Mouse (Mus musculus) kidney, postnatal 25 days (tissue): Measurements from ENCODE around the gene Pdik1l.

ENCODE experiments used
- DNase-seq, 2 experiments: peaks; one replicate each; pipeline ENCODE4 v3.0.0; 2021; ENCODE audit warnings: mixed read lengths in 2 of 2

Gene Pdik1l

DNA sequence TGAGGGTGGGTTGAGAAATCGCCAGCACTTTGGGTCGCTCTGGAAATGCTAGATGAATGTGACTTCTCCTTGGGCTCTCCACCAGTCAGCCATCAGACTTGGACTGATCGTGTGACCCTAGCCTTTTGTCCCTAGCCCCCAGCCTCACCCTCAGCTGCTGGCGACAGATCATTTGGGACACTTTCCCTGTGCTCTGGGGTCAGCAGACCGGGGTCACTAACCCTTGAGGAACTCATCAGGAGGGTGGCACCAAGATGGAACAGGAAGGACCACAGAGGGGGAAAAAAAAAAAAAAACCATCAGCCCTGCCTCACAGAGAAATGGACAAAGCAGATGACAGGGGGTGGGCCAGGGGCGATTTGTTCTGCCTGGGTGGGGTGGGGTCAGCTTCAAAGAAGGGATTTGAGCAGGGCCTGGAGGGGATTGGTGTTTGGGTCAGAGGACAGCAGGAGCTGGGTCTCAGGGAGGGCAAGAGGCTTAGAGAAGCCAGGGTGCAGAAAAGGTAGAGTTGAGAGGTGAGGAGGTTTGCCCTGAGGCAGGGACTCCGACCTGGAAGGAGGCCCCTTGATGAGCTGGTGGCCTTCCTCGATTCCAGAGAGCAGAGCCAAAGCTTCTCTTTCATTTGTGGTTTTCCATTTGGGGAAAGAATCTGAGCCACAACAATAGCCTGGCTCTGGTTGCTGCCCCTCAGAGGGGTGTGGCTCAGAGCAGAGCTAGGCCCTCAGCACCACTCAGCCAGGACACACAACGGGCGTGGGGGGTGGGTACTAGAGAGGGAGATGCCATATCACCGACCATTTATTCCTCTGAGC lies 30.3 kb downstream of the Pdik1l start:
- DNase-seq, result peak; percentile 26 to 58

DNA sequence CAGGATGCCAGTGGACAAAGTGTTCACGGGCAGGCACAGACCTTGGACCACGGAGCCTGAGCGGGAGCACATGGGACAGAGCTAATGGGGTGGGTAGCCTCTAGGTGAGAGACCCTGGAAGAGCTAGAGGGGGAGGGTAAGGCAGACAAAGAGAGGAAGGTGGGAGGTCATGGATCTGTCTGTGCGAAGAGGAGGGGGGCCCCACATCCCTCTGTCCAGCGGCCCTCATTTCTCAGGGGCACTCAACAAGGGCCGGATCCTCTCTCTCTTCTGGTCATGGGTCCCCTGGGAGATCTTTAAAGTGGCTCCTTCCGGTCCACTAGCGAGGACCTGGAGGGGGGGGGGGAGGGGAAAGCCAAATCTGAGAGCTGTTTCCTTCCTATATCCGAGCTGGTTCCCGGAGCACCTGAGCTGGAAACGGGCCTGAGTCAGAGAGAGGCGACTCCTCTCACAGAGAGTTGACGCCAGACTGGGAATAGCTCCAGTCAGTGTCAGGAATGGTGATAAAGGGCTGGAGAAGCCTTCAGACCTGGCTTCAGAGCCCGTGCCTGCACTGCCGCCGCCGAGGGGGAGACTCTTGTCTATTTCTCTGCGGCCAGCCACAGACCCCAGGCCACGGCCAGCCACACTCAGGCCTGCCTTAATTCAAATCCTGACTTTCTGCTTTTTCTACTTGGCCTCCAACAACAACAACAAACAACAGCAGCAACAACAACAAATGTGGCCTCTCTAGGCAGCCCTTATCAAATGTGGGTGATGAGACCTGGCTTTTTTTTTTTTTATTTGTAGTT lies 31.1 kb downstream of the Pdik1l start:
- DNase-seq, result peak; percentile 70 to 83

DNA sequence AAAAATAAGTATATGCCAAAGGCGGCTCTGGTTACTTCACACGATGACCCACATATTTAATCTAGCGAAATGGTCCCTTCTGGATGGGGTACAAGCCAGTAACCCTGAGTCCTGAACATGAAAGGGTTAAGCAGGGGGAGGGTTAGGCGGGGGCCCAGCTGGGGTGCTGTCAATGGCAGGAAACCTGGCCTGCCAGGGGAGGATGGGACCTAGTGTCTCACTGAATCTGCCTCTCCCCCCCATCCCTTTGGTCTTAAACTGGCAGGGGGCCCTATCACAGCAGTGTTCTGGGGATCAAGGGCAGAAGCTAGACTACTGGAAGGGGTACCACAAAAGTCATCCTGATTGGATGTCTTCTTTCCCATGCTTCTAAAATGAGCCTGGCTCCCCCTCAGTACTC lies 31.8 kb downstream of the Pdik1l start:
- peak; percentile 45 to 77 for DNase-seq

- no peak for DNase-seq
Observed at GRCm38 (mm10) chr4:134254835-134255234, 32.9 kb downstream of the Pdik1l start.

GRCm38 (mm10) chr4:134253722-134254324 lies 33.9 kb downstream of the Pdik1l start, which contains the start of gene Grrp1:
Grrp1 (minus strand) TSS chr4:134254106.
- peak; percentile 49 to 72 for DNase-seq

DNA sequence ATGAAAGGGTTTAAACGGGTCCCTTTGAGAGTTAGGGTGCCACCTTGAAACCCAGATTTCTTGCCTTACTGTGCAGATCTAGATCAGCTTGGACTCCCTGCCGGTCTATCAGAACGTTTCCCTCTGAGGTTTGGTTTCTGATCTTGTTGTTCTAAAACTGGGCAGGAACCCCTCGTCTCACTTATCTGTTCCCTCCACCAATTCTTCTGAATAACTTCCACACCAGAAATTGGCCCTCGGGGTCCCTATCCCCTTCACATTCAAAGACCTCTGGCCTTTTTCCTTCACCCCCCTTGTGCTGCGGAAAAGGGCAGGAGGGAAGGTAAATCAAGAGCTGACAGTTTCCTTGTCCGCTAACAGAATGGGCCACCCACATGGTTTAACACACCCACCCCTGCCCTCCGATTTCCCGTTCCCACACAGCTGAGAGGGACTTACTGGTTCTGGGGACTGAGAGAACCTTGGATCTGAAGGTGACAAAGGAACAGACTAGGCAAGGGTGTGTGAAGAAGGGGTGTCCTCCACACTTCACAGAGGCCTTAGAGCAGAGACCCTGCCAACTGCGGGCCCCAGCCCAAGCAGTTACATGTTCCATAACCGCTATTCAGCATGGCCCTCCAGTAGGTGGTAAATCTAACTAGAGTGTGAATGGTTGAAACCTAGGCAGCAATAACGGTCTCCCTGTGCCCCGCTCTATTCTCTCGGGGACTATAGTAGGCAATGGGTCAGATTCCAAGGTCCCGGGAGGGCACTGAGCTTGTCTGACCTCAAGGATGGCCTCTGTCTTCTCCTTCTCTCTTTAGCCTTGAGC lies 34.6 kb downstream of the Pdik1l start:
- DNase-seq, result peak; percentile 48 to 65

DNA sequence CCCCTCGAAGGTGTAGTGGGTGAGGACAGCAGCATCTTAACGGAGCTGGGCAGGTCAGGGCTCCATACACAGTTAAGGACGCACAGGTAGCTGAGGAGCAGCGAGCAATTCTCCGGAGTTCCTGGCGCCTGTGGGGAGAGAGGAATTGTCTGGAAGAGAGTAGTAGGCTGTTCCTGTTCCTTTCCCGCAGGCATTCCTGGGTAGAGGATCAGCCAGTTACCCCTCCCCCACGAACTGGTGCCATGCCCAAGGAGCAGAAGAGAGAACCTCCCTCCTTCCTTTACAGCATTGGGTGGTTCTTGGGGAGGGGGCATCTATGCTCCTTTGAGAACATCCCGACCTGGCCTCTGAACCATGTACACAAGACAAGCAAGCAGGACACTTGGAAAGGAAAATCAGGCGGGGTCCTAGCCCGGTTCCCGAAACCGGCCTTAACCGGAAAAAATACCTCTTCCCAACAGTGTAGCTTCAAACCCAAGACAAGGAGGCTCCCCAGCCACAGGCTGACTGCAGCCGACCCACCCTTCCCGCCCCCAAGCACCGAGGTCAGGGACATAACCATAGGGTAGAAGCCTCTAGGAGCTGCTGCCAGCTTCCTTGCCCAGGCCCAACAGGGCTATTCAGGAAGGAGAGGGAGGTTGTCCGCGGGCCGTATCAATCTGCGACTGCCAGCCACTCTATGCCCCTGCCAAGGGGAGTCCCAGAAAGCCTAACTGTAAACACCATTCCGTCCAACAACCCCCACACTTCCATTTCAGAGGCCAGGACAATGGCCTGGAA lies 35.4 kb downstream of the Pdik1l start:
- peak; percentile 62 to 64 for DNase-seq

DNA sequence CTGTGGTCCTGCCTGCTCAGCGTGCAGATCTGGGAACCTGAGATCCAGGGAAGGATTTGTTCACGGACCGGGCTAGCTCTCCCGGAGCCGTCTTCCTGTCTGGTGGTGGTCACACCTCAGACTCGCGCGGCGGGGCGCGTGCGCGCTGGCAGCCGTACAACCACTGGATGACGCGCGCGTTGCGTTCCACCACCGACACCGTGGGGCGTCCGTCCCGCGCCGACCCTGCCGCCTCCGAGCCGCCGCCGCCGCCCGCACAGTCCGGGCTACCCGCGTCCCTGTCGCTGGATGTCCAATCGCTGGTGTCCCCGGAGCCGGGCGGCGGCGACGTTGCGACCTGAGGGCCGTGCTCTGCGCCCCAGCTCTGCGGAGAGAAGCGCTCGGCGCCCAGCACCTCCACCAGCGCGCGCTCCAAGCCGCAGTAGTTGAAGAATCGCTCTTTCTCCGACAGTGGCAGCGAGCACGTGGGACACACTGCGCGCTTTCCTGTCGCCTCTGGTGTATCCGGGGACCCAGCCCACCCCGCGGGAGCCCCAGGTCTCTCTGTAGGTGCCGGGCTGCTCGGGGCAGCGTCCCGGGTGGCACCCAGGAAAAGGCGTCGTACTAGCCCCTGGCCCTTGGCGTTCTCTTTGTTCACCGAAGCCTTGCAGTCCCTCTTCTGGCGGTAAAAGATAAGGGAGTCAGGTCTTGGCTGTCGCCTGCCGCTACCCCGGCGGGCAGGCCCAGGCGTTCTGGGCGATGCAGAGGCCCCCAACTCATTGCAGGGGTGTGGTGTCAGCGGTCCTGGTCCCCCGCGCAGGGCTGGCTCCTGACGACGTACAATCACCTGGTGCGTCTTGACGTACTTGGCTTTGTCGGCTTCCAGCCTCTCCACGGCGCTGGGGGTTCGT lies 36.2 kb downstream of the Pdik1l start:
- DNase-seq, result peak in 1 of 2 experiments; percentile 38

- DNase-seq, result no peak
Observed at GRCm38 (mm10) chr4:134250930-134251240, 36.8 kb downstream of the Pdik1l start.

- DNase-seq, result no peak
Observed at GRCm38 (mm10) chr4:134250116-134250929, 37.4 kb downstream of the Pdik1l start.

DNA sequence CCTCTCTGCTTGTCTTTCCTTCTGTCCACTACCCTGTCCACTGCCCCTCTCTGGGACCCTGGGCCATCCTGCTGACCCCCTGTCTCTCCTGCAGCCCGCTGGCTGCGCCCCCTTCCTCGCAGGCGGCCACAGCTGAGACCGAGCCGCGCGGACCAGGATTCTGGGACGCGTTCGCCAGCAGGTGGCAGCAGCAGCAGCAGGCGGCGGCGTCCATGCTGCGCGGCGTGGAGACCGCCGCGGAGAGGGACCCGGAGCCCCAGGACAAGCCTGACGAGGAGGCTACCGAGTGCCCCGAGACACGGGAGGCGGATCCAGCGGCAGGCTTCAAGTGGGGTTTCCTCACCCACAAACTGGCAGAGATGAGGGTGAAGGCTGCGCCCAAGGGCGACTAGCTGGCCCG lies 38.0 kb downstream of the Pdik1l start:
- peak; percentile 78 to 82 for DNase-seq

DNA sequence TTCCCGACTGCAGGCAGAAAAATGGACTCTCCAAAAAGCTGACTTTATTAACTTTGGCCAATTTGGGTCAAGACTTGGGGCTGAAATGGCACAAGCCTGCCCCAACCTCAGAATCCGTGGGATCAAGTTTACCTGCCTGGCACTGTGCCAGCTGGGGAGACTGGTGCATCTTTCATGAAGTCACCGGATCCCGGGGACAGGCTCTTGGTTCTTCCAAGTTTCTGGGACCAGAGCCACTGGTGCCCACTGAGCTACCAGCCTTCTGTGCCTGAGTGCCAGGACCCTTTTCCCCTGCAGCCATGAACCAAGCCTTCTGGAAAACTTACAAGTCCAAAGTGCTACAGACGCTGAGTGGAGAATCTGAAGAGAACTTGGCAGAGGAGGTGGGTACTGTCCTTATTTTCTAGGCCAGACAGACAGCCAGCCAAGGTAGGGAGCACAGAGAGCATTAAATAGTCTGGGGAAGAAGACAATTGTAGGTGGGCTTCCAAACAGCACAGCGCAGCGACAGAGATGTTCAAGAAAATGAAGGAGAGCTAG lies 40.9 kb downstream of the Pdik1l start, which contains the start of gene Gm30191:
Gm30191 (plus strand) TSS at position 217 of the 540 bp plus-strand sequence.
- DNase-seq, result peak in 1 of 2 experiments; percentile 61

DNA sequence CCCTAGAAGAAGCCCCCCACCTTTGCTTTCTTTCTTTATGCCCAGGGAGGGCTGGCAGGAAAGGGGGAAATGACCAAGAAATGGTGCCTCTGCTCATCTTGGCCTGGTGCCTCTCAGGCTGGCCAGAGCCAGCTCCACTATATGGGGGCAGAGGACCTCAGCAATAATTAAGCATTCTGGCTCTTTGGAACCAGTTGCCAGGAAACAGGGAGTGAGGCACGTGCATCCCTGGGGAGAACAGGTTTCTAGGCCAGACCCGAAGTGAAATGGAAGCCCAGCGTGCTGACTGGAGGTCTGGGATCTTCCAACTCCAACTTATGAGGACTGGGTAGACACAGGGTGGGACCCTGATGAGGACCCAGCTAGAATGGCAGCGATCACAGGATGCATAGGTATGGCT lies 41.4 kb downstream of the Pdik1l start:
- peak in 1 of 2 experiments; percentile 69 for DNase-seq

- peak; percentile 96 for DNase-seq
Observed at GRCm38 (mm10) chr4:134245148-134245843, 42.4 kb downstream of the Pdik1l start, which contains the start of gene Zfp593. Zfp593 (minus strand) TSS chr4:134245592.

DNA sequence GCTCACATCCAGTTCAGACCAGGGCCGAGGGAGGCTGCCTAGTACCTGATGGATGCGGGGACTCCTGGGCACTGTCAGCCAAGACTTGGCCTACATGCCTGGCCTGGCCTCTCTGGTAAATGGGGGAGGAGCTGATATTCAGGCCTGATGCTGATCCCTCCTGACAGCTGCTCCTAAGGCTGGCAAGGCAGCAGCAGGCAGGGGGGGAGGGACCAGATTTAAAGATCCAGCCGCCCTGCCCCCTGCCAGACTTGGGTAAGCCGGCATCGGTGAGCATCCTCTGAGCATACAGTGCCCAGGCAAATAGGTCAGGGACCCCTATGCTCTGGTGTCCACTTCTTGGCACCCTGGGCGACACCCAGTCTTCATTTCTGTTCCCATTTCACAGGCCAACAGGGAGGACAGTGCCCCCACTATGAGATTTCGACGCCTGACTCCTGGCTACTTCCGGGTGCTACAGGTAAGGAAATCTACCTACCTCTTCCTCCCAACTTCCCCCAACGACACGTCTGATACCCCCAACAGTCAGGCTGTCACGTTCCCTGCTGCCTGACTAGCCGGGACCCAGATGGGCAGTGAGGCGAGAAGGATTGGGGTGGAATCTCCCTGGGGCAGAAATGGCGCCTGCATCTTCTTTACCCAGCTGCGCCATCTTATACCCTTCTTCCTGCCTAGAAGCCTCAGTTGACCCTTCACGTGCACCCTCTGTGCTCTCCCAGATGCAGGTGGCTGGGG lies 44.0 kb downstream of the Pdik1l start, which contains the start of gene E130218I03Rik:
E130218I03Rik (plus strand) TSS at position 147 of the 735 bp plus-strand sequence.
- DNase-seq, result no peak

DNA sequence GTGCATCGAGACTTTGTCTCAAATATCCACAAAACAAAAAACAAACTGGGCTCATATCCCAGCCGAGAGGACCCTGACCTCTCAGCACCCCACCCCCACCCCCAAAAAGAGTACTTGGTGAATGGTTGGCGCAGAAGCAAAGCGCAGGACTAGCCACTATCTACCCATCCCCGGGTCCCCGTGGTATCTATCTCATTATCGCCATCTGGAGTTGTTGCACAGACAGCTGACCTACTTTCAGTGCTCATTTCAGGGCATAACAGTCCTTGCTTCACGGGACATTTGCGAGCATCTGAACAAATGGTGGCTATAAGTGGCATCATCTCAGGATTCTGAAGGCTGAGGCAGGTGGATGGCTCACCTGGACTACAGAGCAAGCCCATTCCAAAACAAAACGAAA lies 49.0 kb downstream of the Pdik1l start:
- DNase-seq, result no peak

DNA sequence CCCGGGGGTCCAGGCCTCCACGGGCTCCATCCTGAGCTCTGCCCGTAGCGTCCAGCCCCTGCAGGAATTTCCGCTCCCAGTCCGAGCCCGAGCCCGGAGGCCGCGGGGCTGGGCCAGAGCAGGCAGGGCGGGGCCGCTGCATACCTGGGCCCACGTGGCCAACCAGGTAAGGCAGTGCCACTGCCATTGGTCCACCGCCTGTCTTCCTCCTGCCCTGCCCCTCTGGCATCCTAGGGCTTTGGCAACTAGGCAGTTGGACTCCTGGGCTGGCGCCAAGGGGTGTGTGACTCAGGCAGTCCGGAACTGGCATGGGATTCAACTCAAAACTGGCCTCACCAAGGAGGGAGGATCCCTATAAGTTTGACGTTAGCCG lies 49.4 kb downstream of the Pdik1l start, which contains the start of gene Cnksr1:
Cnksr1 (minus strand) TSS at position 121 of the 373 bp plus-strand sequence.
- peak; percentile 96 to 97 for DNase-seq
